ENCODE assay signal across 13 mouse cellular contexts in genomic region chr2:145730905-145731304, GRCm38 (mm10).
"Had no signal": no experiment of that assay in that cellular context is flagged by ENCODE, and none has a peak within 500 bp of the region (broad histone marks: within the 10 kb centered on the region; RNA-seq: fewer than 3 reads in every experiment).

No protein-coding gene starts in this region.

- H3K4me2 ChIP-seq: lung, embryonic 14.5 days; midbrain, embryonic 12.5 days; neural tube, embryonic 12.5 days; stomach, embryonic 15.5 days had no signal

- H3K36me3 ChIP-seq: midbrain, embryonic 10.5 days; midbrain, embryonic 12.5 days; neural tube, embryonic 12.5 days; stomach, embryonic 15.5 days had no signal

- H3K27ac ChIP-seq: midbrain, embryonic 10.5 days; midbrain, embryonic 12.5 days; neural tube, embryonic 12.5 days; stomach, embryonic 15.5 days; stomach, postnatal 0 days had no signal

- H3K9me3 ChIP-seq: midbrain, embryonic 10.5 days; midbrain, embryonic 12.5 days; neural tube, embryonic 12.5 days; stomach, embryonic 15.5 days had no signal

- DNase-seq: lung, embryonic 14.5 days; lung, postnatal 10 days; midbrain, embryonic 14.5 days; right cerebral cortex, postnatal 14 days; thymus, adult 18-20 months; thymus, postnatal 14 days; thymus, postnatal 36 days had no signal

- H3K4me3 ChIP-seq: midbrain, embryonic 10.5 days; midbrain, embryonic 12.5 days; neural tube, embryonic 12.5 days; stomach, embryonic 15.5 days had no signal

- H3K27me3 ChIP-seq: neural tube, embryonic 12.5 days; stomach, embryonic 15.5 days had no signal

- H3K4me1 ChIP-seq: midbrain, embryonic 10.5 days; midbrain, embryonic 12.5 days; neural tube, embryonic 12.5 days; stomach, embryonic 15.5 days had no signal

- H3K9ac ChIP-seq: lung, embryonic 14.5 days; midbrain, embryonic 12.5 days; neural tube, embryonic 12.5 days; stomach, embryonic 15.5 days had no signal

- ATAC-seq: midbrain, embryonic 16.5 days had no signal
